Mouse (Mus musculus): Measurements from ENCODE around the gene Tsc22d1. TPM values are rescaled to one million over a fixed set of nuclear protein-coding genes. Genes with fewer than 3 reads are reported as not detected.

The Tsc22d1 gene
- total and polyA plus RNA-seq, 2 experiments from 2014 or later, result 574 to 603 TPM

DNA sequence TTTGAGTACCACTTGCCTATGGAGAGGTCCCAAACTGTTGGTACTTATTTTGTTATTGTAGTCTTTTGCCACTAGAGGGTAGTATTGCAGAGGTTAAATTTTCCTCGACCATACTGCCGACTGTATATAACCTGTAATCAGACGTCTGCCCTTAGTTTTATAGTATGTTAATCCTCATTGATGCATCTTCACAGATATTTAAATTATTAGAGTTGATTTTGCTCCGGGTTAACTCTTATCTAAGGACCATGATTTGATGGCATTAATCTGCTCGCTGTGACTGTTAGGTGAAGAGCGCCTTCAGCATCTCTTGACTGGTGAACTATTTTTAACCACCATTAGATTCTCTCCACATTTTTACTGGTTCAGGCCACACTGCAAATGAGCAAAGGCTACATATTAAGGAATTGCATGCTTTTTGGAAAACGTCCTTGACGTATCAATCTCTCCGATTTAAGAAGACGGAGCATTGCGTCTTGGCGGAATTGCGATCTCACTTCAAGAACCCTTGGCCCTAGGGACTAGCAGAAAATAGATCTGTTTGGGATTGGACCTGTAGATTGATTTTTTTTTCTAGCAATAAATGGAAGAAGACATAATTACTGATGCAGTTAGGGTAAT, 88.6 kb downstream of the Tsc22d1 start:
- Histone ChIP-seq H3K4me3 (ENCODE audit: low read depth, low read length) (peak overlapping the region; percentile 69), H3K36me3 (ENCODE audit: insufficient read depth, low read length) (peaks cover 10% of the 10 kb centered on the region; the same call in 1 of the 2 replicates), H3K27ac (ENCODE audit: low read depth, low read length) (peak overlapping the region; percentile 100), H3K4me1 (ENCODE audit: insufficient read depth, low read length) (peaks cover 10% of the 10 kb centered on the region; the same call in 1 of the 2 replicates), H3K4me2 (ENCODE audit: low read depth, low read length, poor library complexity, severe bottlenecking) (peak overlapping the region; percentile 95), H3K9ac (replicated peaks; ENCODE audit: low read length, poor library complexity, severe bottlenecking) (peak overlapping the region; percentile 99), H3K9me3 (ENCODE audit: low read length) (no peaks in the 10 kb centered on the region), H3K27me3 (ENCODE audit: insufficient read depth, low read length) (no peaks in the 10 kb centered on the region)
- TF ChIP-seq CTCF (IDR thresholded peaks at IDR 0.05), result peak; percentile 82
- 4% methylated on average over 13 of the region's 13 CpGs for WGBS
- ATAC-seq (ENCODE audit: low FRiP score), result no peak
- peak; percentile 82 for DNase-seq (ENCODE audit: low spot score)

DNA sequence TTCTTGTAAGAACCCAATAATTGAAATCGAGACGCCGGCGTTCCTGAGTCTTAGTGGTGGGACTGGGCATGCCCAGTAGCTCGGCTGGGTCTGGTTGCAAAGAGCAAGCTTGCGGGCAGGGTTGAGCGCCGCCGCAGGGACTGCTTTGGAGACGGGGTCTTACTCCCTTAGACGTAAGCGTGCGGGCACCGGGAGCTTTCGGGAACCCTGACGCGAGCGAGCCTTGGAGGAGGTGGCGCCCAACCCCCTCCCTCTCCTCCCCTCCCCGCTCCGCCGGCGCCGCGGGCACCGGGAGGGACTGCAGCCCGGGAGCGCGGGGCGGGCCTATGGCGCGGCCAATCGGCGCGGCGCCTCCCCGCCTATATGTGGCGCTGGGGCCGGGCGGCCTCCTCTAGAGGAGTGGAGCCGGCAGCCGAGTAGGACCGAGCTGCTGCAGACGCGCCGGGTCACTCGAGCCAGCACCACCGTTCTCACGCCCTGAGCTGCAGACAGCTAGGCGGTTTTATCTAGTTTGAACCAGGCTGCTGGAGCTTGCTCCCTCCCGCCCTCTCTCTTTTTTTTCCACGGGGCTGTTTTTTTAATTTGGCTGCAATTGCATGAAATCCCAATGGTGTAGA, 89.5 kb downstream of the Tsc22d1 start:
- ATAC-seq (ENCODE audit: low FRiP score), result peak; percentile 92
- Histone ChIP-seq H3K27ac (ENCODE audit: low read depth, low read length) (peak overlapping the region; percentile 100), H3K36me3 (ENCODE audit: insufficient read depth, low read length) (peaks cover 10% of the 10 kb centered on the region; the same call in 1 of the 2 replicates), H3K4me1 (ENCODE audit: insufficient read depth, low read length) (peaks cover 11% of the 10 kb centered on the region; the same call in 1 of the 2 replicates), H3K4me2 (ENCODE audit: low read depth, low read length, poor library complexity, severe bottlenecking) (peak overlapping the region; percentile 95), H3K4me3 (ENCODE audit: low read depth, low read length) (peak overlapping the region; percentile 69), H3K9ac (replicated peaks; ENCODE audit: low read length, poor library complexity, severe bottlenecking) (peak overlapping the region; percentile 99), H3K27me3 (ENCODE audit: insufficient read depth, low read length) (no peaks in the 10 kb centered on the region), H3K9me3 (ENCODE audit: low read length) (no peaks in the 10 kb centered on the region)
- TF ChIP-seq CTCF (IDR thresholded peaks at IDR 0.05), result peak; percentile 1; the same call in 1 of the 2 replicates
- DNase-seq (ENCODE audit: low spot score), result peak; percentile 97
- WGBS, result under 1% methylated on average over 44 of the region's 52 CpGs

DNA sequence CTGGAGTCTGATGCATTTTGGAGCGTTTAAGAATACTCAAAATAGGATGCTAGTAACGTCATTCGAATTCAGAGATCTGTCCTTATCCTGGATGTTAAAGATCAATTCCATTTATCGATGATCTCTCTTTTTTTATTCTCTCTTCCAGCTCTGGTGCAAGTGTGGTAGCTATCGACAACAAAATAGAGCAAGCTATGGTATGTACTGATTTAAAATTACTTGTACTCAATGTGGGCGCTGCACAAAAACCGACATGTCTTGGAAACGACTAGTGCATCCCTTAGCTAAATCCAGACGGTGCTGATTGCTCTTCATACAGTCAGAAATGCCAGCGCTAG, 90.3 kb downstream of the Tsc22d1 start:
- peak overlapping the region; percentile 99 for H3K9ac ChIP-seq (replicated peaks; ENCODE audit: low read length, poor library complexity, severe bottlenecking)
- no peaks in the 10 kb centered on the region for H3K9me3 ChIP-seq (ENCODE audit: low read length)
- DNase-seq (ENCODE audit: low spot score) (no peak), ATAC-seq (ENCODE audit: low FRiP score) (no peak)
- no peaks in the 10 kb centered on the region for H3K27me3 ChIP-seq (ENCODE audit: insufficient read depth, low read length)
- H3K4me3 ChIP-seq (ENCODE audit: low read depth, low read length), result peak overlapping the region; percentile 69
- H3K4me1 ChIP-seq (ENCODE audit: insufficient read depth, low read length), result peaks cover 9% of the 10 kb centered on the region; the same call in 1 of the 2 replicates
- H3K4me2 ChIP-seq (ENCODE audit: low read depth, low read length, poor library complexity, severe bottlenecking), result peak overlapping the region; percentile 95
- no peak for TF ChIP-seq CTCF (IDR thresholded peaks at IDR 0.05)
- 1% methylated on average over 10 of the region's 10 CpGs for WGBS
- peak overlapping the region; percentile 100 for H3K27ac ChIP-seq (ENCODE audit: low read depth, low read length)
- H3K36me3 ChIP-seq (ENCODE audit: insufficient read depth, low read length), result peaks cover 13% of the 10 kb centered on the region

DNA sequence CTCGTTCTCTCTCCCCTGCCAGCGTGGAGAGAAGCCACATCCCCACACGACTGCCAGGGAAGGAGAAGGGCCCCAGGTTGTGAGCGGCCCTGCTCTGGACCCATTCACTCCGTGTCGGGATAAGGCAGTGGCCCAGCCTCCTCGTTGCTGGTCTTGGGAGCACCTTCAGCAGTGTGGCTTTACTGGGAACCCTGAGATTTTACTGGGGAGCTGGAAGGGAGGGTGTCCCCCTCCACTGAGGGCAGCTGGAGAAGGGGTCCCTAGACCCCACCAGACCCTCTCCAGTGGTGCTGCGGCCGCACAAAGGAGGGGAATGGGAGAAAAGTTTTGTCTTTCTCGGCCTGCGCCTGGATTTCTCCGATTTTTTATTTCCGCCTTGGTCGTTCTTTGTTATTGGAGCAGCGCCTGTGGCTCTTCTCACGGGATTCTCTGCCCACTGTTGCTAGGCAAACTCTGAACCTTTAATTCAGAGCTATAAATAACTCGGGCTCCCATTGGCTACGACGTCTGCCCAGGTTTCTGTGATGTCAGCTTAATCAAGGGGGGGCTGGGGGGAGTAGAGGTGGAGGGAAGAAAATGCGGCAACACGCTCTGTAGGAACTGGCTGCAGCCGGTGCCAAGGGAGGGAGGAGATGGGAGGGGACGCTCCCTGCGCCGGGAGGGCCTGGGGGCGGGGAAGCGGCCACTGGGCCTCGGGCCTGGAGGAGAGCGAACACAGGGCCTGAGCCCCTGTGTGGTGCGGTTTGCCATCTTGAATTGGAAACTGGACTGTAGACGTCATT, 90.9 kb downstream of the Tsc22d1 start:
- H3K4me3 ChIP-seq (ENCODE audit: low read depth, low read length), result peak overlapping the region; percentile 69
- H3K36me3 ChIP-seq (ENCODE audit: insufficient read depth, low read length), result peaks cover 15% of the 10 kb centered on the region
- DNase-seq (ENCODE audit: low spot score) (peak; percentile 98), ATAC-seq (ENCODE audit: low FRiP score) (peak; percentile 82)
- H3K4me2 ChIP-seq (ENCODE audit: low read depth, low read length, poor library complexity, severe bottlenecking), result peak overlapping the region; percentile 95
- H3K27me3 ChIP-seq (ENCODE audit: insufficient read depth, low read length), result no peaks in the 10 kb centered on the region
- no peaks in the 10 kb centered on the region for H3K9me3 ChIP-seq (ENCODE audit: low read length)
- under 1% methylated on average over 31 of the region's 31 CpGs for WGBS
- peaks cover 7% of the 10 kb centered on the region; the same call in 1 of the 2 replicates for H3K4me1 ChIP-seq (ENCODE audit: insufficient read depth, low read length)
- peak overlapping the region; percentile 99 for H3K9ac ChIP-seq (replicated peaks; ENCODE audit: low read length, poor library complexity, severe bottlenecking)
- no peak for TF ChIP-seq CTCF (IDR thresholded peaks at IDR 0.05)
- H3K27ac ChIP-seq (ENCODE audit: low read depth, low read length), result peak overlapping the region; percentile 100

DNA sequence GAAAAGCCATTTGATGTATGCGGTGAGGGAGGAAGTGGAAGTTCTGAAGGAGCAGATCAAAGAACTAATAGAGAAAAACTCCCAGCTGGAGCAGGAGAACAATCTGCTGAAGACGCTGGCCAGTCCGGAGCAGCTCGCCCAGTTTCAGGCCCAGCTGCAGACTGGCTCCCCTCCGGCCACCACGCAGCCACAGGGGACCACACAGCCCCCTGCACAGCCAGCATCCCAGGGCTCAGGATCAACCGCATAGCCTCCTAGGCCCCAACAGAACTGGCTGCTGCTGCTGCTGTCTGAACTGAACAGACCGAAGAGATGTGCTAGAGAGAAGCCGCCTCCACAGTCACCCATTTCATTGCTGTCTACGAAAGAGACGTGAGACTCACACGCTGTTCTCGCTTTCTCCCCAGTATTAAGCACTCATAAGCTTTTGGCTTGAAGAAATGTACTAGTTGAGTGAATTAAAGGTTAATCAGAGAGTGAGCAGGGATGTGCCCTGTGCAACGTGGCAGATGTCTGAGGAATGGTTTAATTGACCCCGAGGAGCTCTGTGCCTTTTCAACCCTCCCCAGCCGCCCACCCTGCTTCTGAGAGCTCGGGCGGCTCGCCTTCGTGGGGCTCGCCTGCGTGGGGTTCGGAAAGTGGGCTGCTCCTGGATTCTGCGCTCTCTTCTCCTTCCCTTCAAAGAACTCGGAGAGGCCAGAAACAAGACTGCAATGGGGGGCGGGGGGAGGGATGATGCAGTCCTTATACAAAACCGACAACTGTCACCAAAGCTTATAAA, 91.9 kb downstream of the Tsc22d1 start:
- WGBS, result 36% methylated on average over 27 of the region's 27 CpGs
- no peaks in the 10 kb centered on the region for H3K9me3 ChIP-seq (ENCODE audit: low read length)
- peak overlapping the region; percentile 95 for H3K4me2 ChIP-seq (ENCODE audit: low read depth, low read length, poor library complexity, severe bottlenecking)
- no peak for TF ChIP-seq CTCF (IDR thresholded peaks at IDR 0.05)
- H3K4me3 ChIP-seq (ENCODE audit: low read depth, low read length), result peak overlapping the region; percentile 69
- no peaks in the 10 kb centered on the region for H3K27me3 ChIP-seq (ENCODE audit: insufficient read depth, low read length)
- H3K9ac ChIP-seq (replicated peaks; ENCODE audit: low read length, poor library complexity, severe bottlenecking), result peak overlapping the region; percentile 70
- DNase-seq (ENCODE audit: low spot score), result no peak
- peaks cover 15% of the 10 kb centered on the region for H3K36me3 ChIP-seq (ENCODE audit: insufficient read depth, low read length)
- ATAC-seq (ENCODE audit: low FRiP score), result no peak
- H3K27ac ChIP-seq (ENCODE audit: low read depth, low read length), result peak overlapping the region; percentile 100
- peaks cover 7% of the 10 kb centered on the region; the same call in 1 of the 2 replicates for H3K4me1 ChIP-seq (ENCODE audit: insufficient read depth, low read length)

Data from midbrain, postnatal 0 days (tissue).